Mouse (Mus musculus): ENCODE data around the gene Tceal1.

Tceal1 gene

DNA sequence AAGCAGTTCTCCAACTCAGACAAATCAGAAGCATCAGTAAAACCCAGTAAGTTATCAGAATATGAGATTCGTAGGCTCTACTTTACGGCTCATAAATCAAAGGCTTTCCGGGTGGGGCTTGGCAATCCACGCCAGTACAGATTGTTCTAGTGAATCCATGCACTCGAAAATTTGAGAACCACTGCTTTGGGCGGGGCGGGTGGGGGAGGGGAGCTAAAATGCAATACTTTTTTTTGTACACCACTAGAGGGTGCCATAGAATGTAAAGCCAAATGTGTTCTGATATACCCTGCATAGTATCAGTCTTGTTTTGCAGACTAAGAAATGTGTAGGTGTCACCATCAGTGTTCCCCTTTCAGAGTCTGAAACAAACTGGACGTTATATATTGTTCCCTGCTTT is 36.9 kb downstream of the Tceal1 start:
- in situ Hi-C loops (cut with MboI; ENCODE audit: unreplicated experiment in 2 of 2), result loop anchor here (5.0 to 25.0 kb wide), 5 partner anchors 80 to 403 kb away; partner anchors contain the start of gene Plp1 (in 1 of the 2)

- in situ Hi-C loops (cut with MboI; ENCODE audit: unreplicated experiment in 2 of 2), result loop anchor here (5.0 to 25.0 kb wide), 5 partner anchors 75 to 398 kb away; partner anchors contain the start of gene Plp1 (in 1 of the 2)
Measured at GRCm38 (mm10) chrX:136749329-136749728, 41.5 kb downstream of the Tceal1 start.

- in situ Hi-C loops (cut with MboI; ENCODE audit: unreplicated experiment in 2 of 2), result no loop called here
Measured at GRCm38 (mm10) chrX:136755464-136755863, 47.7 kb downstream of the Tceal1 start.
